Mouse (Mus musculus) MN1 (cell line): ENCODE results near the gene Scd3.
"Not testable (repeated sequence)": the region's sequence is repeated elsewhere in the genome, so short reads cannot be mapped to it uniquely, and the experiment has no call there.

Source experiments
- DNase-seq: peaks from one replicate; pipeline ENCODE4 v3.0.0-alpha.2; 2016; ENCODE audit warnings: low spot score

Gene Scd3

DNA sequence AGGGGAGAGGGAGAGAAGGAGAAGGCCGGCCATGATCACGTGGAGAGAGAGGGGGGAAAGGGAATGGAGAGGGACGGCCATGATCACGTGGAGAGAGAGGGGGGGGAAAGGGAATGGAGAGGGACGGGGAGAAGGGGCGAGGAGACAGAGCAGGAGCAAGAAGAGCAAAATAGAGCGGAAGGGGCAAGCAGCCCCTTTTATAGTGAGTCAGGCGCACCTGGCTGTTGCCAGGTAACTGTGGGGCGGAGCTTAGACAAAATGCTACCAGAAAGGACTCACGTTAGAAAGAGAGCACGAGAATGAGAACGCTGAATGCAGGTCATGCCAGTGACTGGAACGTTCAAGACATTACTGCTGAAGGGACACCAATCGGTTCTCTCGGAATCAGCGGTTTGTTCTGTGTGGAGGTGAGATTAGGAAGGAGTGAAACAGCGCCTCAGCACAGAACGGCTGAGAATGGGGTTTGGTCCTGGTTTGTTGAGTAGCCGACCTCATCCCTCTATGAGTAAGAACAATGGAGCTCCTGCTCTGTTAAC is 34.5 kb downstream of the Scd3 start:
- DNase-seq: no peak

DNA sequence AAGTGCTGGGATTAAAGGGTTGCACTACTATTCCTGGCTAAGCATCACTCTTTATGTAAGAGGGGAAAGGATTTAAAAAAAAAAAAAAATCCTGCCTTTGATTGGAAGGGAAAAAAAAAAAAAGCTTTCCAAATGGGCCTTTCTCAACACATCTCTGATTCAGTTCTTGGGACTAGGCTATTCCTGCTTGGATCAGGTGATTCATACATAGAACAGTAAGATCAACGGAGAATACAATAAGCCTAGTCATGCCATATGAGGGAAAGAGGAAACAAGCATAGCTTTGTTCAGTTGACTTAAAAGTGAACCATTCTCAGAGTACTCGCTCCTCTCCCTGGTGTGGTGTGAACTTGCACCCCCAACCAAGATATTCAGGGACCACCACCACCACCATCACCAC is 35.8 kb downstream of the Scd3 start:
- DNase-seq: no peak

DNA sequence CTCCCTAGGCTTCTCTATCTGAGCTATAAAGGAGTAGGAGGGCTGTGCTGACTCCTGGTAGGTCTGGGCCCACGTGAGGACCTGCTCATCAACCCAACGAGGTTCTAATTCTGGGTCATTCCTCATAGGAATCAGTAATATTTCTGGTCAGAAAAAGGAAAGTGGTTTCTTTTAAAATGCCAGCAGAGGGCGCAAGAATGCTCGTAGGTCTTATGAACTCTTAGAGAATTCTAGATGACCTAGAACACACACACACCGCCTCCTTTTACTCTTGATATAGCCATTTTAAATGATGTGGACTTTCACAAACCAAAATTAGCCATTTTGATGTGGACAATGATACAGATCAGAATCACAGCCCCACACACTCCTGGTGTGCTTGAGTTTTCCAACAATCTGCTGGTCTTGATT is 42.7 kb downstream of the Scd3 start:
- peak; percentile 85 for DNase-seq

DNA sequence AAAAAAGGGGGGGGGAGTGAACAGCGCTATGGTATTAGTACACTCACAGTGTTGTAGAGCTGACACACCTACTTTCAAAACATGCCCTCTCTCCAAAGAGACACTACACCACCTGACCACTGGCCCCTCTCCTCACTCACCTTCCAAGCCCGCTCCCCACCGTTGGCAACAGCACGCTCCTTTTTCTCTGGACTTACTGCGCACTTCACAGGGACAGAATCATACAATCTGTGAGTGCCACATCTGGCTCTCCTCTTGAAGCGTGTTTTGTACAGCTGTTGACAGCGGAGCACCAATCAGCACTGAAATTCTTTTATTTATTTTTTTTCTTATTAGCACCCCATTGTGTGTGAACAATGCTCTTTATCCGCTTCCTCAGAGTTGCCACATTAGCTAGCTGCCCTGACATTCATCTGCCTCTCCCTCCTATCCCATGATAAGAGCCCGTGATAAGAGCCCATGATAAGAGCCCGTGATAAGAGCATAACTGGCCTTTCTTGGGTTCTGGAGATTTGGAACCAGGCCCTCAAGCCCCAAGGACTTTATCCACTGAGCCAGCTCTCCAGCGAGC is 43.4 kb downstream of the Scd3 start:
- DNase-seq: peak; percentile 53

DNA sequence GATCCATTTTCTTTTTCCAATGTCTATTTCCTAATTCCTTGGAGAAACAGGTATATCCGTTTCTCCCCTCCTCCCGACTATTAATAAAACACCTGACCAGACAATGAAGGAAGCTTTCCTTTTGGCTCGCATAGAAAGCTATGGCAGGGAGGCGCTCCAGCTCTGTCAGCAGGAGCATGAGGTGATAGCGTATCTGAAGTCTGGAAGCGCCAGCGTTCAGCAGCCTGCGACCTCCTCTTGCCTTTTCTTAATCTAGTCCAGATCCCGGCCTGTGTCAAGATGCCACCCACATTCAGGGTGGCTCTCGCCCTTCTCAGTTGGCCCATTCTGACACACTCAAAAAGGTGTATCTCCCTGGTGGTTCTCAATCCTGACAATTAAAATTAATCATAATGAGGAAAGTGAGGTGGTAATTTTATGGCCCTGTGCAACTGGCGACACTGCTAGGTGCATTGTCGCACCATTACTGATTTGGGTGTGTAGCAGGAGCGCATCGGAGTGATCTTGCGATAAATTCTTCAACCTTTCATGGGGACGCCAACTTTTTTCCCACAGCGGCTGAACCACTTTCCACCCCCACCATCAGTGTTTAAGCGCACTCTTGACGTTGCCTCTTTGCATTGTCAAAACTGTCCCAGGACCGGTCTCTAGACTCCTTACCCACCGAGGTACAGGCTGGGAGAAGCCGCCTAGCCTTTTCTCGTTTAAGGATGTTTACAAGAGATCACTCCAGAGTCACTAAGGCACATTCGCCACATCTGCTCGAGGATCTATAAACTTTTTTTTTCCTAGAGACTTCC is 44.4 kb downstream of the Scd3 start:
- peak; percentile 55 for DNase-seq

DNA sequence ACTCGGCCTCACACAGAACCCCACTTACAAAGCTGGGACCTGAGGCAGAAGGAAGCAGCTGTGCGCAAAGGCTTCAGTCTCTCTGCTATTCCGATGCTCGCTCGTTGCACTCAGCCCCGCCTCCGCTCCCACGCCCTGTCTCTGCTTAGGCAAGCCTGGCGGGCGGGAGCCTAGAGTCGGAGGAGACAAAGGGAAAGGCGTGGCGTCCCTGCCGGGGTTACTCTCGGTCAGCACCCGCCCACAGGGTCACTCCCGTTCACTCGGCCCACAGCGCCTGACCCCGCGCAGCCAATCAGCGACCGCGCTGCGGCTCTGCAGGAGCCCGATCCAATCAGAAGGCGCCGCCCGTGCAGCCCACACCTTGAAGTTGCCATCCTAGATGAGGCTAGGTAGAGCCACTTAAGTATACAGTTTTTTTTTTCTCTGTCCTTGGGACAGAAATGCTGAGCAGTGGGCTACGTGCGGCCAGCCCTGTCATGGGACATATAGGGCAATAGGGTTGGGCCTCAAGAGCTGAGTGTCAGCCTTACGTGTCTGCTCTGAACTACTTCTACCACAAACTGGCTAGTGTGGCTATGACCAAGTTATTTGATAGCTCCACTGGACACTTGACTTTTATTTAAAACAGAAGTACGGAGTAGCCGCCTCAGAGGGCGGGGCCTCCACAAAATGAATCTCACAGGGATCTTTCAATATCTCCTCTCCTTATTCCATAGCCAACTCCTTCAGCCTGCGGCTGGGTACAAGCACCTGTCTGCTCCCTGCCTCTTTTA is 45.2 kb downstream of the Scd3 start:
- DNase-seq: peak; percentile 98

DNA sequence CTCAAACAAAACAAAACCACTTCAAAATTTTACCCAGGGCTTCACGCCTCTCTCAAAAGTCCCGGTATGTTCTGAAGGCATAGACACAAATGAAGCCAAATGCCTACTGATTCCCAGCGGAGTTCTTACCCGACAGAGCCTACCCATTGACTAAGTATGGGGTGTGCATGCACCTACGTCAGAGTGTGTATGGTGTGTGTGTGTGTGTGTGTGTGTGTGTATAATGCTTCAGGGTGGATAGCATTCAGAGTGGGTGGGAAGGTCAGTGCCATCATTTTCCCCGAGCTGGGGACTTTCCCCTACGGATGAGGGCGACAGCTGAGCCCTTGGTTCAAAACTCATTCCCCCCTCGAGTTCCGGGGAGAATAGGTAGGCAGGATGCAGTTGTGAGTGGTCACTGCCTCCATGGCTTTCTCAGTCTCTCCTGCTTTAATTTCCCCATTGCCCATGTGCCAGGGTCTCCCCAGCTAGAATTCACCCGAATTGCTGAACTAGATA is 45.8 kb downstream of the Scd3 start:
- DNase-seq: no peak

DNA sequence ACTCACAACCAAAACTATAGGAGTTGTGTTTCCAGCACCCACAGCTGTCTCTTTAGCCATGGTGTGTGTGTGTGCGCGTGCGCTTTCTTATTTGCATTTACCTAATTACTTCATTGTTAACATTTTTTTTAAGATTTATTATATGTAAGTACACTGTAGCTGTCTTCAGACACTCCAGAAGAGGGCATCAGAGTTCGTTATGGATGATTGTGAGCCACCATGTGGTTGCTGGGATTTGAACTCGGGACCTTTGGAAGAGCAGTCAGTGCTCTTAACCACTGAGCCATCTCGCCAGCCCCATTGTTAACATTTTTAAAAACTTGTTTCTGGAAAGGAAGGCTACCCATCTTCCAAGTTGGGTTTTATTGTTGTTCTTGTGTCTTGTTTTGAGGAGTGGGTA is 48.1 kb downstream of the Scd3 start:
- DNase-seq: not testable (repeated sequence)

DNA sequence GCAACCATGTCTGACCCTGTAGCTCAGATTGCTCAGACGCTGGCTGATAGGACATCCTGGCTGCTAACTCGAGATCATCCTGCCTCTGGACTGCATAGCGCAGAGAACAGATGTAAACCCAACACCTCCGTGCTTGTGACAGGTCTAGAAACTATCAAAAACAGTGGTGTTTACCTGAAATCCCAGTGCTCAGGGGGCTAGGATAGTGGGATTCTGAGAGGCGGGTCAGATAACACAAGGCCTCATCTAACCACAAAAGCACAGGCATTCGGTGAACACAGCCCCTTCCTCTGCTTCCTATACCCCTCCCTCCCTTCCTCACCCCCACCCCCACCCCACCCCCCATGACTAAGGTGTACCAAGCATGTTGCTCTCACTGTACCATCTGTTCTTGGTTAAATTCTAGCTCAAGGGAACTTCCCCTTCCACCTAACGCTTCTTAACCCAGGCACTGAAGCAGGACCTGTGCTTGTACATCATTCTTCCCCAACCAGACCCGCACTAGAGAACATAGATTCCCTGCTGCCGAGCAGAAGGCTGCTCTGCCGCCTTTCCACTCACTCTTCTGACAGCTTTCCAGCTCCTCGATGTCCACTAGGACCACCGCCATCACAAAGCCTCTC is 49.0 kb downstream of the Scd3 start:
- DNase-seq: no peak

DNA sequence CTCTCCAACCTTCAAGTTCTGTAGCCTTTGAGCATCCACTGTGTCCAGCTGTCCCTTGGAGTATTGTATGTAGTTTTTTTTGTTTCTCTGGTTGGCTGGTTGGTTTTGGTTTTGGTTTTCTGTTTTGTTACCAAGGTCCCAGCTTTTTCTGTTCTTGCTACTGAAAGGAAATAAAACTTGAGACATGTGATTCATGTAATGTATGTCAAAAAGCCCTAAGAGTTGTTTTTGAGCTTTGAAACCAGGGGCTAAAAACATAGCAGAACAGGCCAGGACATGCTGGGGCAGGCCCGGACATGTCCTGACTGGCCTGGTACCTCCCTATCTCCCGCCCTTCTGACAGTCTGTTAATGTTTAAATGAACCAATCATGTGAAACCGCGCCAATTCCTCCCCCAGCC is 51.0 kb downstream of the Scd3 start:
- DNase-seq: not testable (repeated sequence)

DNA sequence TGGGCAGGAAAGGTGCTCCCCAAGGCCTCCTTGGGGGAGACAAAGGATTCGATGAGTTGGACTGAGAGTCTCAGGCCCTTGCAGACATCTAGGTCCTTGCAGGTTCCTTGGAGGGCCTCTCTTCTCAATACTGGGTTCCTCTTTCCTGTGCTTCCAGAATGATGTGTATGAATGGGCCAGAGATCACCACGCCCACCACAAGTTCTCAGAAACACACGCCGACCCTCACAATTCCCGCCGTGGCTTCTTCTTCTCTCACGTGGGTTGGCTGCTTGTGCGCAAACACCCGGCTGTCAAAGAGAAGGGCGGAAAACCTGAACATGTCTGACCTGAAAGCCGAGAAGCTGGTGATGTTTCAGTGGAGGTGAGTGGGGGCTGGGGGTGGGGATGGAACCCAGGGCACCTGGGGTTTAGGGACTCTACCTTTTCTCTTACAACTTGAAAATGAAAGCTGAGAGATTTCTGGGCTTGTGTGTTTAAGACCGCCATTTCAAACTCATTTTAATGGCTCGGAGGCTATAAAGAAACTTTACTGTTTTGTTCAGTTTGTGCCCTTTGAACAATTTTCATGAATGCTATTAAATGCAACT is 54.4 kb downstream of the Scd3 start:
- no peak for DNase-seq

DNA sequence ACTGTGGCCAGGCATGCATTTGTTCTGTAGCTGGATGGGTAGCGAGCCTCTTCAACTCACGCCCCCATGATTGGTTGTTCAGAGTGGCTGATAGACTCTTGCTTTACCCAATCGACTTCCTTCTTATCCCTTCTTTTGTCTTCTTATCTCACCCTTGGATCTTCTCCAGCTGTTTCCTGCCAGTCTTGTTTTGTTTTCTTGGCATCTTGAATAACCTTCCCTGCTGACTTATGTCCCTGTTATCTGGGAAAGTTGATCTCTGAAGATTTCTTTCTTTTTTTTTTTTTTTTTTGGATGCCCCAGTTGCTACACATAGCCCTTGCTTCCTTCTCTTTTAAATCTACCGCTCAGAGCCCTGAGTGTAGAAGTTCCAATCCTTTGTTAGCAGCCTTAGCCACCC is 56.4 kb downstream of the Scd3 start:
- DNase-seq: no peak

DNA sequence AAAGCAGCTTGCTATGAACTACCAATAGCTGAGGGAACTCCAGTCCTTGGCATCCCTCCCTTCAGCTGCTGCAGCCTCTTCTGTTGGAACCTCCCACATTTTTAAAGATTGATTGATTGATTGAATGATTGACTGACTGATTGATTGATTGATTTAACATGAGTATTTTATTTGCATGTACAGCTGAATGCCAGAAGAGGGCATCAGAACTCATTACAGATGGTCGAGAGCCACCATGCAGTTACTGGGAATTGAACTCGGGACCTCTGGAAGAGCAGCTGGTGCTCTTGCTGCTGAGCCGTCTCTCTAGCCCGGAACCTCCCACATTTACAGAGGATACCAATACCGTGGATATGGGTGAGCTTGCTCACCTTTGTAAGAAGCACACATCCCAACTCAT is 57.4 kb downstream of the Scd3 start:
- DNase-seq: no peak

DNA sequence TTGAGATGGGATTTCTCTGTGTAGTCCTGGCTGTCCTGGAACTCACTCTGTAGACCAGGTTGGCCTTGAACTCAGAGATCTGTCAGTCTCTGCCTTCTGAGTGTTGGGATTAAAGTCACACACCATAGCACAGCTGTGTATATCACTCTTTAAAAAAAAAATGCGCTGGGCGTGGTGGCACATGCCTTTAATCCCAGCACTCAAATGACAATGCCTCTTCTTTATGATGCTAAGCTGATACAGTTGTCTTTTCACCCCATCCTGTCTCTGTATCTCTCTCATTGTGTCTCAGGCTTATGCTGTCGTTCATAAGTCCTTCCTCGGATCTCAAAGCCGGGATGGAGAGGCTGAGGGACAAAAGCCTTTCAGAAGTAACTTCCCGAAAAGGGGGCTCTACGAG is 58.7 kb downstream of the Scd3 start:
- no peak for DNase-seq

DNA sequence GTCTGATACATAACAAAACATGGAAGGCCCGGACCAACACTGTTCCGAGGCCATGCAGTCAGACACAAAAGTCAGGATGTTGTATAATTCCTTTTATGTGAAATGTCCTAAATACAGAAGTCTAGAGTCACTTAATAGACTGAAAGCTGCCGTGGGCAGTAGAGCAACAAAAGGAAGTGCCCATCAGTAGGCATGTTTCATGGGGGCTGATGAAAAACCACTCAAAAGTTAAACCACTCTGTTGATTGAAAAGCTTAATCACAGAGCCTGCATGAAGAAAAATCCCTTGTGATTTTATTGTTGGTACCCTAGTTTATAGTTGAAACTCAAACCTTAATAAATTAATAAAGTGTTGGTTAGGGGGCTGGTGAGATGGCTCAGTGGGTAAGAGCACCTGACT is 60.5 kb downstream of the Scd3 start:
- no peak for DNase-seq

DNA sequence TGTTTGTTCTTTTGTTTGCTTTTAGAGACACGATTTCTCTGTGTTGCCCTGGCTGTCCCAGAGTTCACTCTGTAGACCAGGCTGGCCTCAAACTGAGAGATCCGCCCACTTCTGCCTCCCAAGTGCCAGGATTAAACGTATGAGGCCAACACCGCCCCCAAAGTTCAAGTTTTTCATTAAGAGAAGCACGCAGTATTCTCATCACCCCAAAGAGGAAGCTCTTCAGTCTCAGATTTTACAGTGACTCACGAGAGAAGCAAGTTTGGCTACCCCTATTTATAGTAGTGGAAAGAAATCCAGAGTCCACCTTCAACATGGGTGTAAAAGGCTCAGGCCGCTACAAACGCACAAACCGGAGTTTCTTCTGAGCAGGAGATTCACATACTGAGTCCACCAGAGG is 61.2 kb downstream of the Scd3 start:
- DNase-seq: no peak

DNA sequence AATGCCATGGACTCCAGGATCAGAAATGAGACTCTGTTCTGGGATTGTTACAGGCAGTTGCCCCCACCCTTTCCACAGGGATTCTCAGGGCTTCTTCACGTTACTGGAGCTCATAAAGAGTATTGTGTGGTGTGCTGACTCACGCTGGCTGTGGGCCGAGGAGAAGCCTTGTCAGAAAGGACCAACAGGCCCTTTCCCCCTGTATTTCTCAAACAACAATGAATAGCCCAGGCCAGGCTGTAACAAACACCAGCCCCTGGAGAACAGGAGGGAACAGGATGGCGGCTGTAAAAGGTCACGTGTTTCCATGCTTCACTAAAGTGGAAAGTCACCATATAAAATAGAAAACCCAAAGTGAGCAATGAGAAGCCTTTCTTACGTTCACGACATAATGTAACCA is 62.2 kb downstream of the Scd3 start:
- no peak for DNase-seq

DNA sequence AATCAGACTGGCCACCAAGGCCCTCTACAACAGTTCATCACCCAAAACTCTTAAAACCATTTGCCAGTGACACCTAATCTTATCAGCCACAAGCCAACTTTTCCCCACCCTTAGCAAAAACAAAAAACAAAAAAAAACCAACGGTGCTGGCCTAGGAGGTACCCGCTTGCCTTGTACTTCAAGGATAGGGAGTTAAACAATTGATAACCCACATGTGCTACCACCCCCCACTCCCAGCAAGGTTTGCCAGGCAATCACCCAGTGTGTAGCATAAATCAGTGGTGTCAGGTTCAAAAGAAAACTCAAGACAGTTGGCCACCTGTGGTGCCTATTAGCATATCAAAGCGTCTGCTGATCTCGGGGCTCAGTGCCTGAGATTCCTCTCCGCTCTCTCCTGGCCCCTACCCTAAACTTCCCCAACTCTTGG is 62.9 kb downstream of the Scd3 start:
- DNase-seq: no peak

DNA sequence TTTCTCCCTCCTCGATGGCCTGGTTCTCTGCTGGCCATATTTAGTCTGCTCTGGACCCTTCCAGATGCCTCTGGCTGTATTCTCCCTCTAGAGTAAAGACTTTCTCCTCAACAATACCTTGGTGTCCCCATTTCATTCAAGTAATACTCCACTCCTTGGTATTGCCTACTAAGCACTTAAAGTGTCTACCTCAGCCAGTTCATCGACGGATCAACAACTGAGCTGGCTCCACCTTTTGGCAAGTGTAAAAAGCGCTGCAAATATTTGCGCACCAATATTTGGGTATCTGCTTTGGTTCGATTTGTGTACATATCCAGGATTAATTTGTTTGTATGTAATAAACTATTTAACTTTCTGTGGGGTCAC is 63.4 kb downstream of the Scd3 start:
- no peak for DNase-seq

DNA sequence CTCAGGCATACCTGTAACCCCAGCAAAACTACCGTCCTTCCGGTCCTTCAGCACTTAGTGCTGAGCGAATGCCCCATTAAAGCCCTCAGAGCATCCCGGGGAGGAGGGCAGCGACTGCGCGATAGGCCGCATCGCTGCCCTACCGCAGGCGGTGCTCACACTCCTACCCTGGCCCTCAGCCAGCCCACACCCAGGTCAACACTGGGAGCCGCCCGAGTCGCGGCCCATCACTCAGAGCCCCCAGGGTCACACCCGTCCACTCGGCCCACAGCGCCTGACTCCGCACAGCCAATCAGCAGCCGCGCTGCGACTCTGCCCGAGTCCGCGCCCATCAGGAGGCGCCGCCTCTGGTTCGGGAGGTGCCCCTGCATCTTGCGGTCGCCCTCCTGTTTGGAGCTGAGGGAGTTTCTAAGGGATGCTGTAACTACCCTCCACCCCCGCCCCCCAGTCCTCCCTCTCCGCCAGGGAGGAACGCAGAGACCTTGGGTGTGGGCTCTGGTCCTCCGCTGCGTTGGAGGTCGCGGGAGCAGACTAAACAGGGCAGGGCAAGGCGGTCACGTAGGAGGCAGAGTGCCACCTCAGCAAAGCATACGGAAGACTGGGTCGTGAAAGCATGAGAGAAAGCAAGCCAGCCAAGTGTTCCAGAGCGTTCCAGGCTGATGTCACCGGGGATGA is 63.9 kb downstream of the Scd3 start:
- DNase-seq: peak; percentile 97

DNA sequence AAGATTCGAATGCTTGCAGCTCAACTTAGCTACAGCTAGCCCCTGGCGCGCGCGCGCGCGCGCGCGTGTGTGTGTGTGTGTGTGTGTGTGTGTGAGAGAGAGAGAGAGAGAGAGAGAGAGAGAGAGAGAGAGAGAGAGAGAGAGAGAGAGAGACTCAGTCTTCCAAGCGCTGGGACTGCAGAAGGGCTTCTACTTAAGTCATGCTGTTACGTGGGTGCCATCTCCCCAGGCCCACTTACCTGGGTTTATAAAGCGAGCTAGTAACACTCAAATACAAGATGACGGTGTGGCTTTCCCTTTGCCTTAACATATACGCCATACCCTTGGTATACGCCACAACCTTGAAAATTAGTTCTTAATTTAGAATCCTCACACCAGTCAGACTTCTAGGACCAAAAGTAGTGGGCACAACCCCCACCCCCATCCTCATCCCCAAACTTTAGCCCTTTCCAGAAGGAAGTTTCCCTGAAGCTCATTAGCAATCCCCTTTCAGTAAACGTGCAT is 64.5 kb downstream of the Scd3 start:
- peak; percentile 46 for DNase-seq
